Mouse (Mus musculus) ES-Bruce4 (cell line): ENCODE measurements around the gene Dner.

Experiments used
- CTCF ChIP-seq: IDR thresholded peaks from one replicate; pipeline ENCODE4 v1.8.1; 2011; ENCODE audit warnings: low read depth, low read length
- POLR2A ChIP-seq: IDR thresholded peaks from one replicate; pipeline ENCODE4 v1.8.1; 2011; ENCODE audit warnings: low read length; ENCODE audit not compliant: insufficient read depth

- TF ChIP-seq POLR2A (no peak), CTCF (no peak)
Measured at GRCm38 (mm10) chr1:84402154-84402553, 293.9 kb downstream of the Dner start.
